Mouse (Mus musculus) intestine, embryonic 16.5 days (tissue): ENCODE results near the gene Pxn. TPM values are rescaled to one million over a fixed set of nuclear protein-coding genes. Genes with fewer than 3 reads are reported as not detected.

ENCODE experiments used
- ATAC-seq: fragments of 200-750 bp; cut with Nextera tagmentation; 2 replicates; pipeline ENCODE4 v1.8.0; 2017; ENCODE audit warnings: moderate TSS enrichment, moderate library complexity
- H3K27ac ChIP-seq: fragments of 300-500 bp; sonication (generic); 2 replicates; pipeline ENCODE4 v1.5.1; 2014; ENCODE audit warnings: mild to moderate bottlenecking, low read length
- H3K27me3 ChIP-seq: fragments of 300-500 bp; sonication (generic); replicated peaks from 2 replicates; pipeline ENCODE4 v1.6.1; 2014; ENCODE audit warnings: low read length, control low read depth, mixed read lengths; ENCODE audit not compliant: control insufficient read depth, insufficient read depth
- H3K36me3 ChIP-seq: fragments of 300-500 bp; sonication (generic); 2 replicates; pipeline ENCODE4 v1.6.1; 2014; ENCODE audit warnings: low read length, control low read depth; ENCODE audit not compliant: control insufficient read depth, insufficient read depth
- H3K4me1 ChIP-seq: fragments of 300-500 bp; sonication (generic); 2 replicates; pipeline ENCODE4 v1.6.1; 2014; ENCODE audit warnings: low read length, control low read depth, mixed read lengths; ENCODE audit not compliant: control insufficient read depth, insufficient read depth
- H3K4me2 ChIP-seq: fragments of 300-500 bp; sonication (generic); 2 replicates; pipeline ENCODE4 v1.6.1; 2014; ENCODE audit warnings: low read depth, low read length, control low read depth
- H3K4me3 ChIP-seq: fragments of 300-500 bp; sonication (generic); 2 replicates; pipeline ENCODE4 v1.5.1; 2014; ENCODE audit warnings: mild to moderate bottlenecking, low read length
- H3K9ac ChIP-seq: fragments of 300-500 bp; sonication (generic); 2 replicates; pipeline ENCODE4 v1.6.1; 2014; ENCODE audit warnings: low read depth, low read length
- H3K9me3 ChIP-seq: fragments of 300-500 bp; sonication (generic); 2 replicates; pipeline ENCODE4 v1.6.1; 2016; ENCODE audit warnings: low read length, control low read depth; ENCODE audit not compliant: control insufficient read depth
- WGBS: fragments of 180-500 bp; shearing (Covaris S2); extraction: QIAGEN DNeasy Blood & Tissue Kit; methylation state at CpG from one replicate; pipeline ENCODE4 v1.1.7; 2014; 5-methylcytosine and 5-hydroxymethylcytosine counted together
- polyA plus RNA-seq: library from polyadenylated mRNA; unstranded; fragments of >200 nt; fragmentation: Nextera tagmentation; extraction: Ambion mirVana; gene quantifications from 2 replicates; pipeline ENCODE4 v1.2.1, GENCODE M21; 2015

Pxn gene
- polyA plus RNA-seq, 1 experiment from 2014 or later: 71.9 TPM

DNA sequence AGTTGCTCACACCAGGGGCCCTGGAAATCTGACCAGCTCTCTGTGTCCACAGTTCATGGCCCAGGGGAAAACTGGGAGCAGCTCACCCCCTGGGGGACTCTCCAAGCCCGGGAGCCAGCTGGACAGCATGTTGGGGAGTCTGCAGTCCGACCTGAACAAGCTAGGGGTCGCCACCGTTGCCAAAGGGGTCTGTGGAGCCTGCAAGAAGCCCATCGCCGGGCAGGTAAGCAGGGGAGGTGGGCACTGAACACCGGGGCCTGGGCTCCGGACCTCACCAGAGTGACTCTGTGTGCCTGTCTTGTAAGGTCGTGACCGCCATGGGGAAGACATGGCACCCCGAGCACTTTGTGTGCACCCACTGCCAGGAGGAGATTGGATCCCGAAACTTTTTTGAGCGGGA, 45.3 kb downstream of the Pxn start:
- no peaks in the 10 kb centered on the region for H3K9me3 ChIP-seq
- no peak overlapping the region for H3K4me3 ChIP-seq
- peaks cover 3% of the 10 kb centered on the region; the same call in 1 of the 2 replicates for H3K4me1 ChIP-seq
- no peak overlapping the region for H3K9ac ChIP-seq
- no peaks in the 10 kb centered on the region for H3K27me3 ChIP-seq
- ATAC-seq: no peak
- no peak overlapping the region for H3K4me2 ChIP-seq
- peaks cover 41% of the 10 kb centered on the region for H3K36me3 ChIP-seq
- 83% methylated on average over 13 of the region's 13 CpGs for WGBS
- no peak overlapping the region for H3K27ac ChIP-seq

DNA sequence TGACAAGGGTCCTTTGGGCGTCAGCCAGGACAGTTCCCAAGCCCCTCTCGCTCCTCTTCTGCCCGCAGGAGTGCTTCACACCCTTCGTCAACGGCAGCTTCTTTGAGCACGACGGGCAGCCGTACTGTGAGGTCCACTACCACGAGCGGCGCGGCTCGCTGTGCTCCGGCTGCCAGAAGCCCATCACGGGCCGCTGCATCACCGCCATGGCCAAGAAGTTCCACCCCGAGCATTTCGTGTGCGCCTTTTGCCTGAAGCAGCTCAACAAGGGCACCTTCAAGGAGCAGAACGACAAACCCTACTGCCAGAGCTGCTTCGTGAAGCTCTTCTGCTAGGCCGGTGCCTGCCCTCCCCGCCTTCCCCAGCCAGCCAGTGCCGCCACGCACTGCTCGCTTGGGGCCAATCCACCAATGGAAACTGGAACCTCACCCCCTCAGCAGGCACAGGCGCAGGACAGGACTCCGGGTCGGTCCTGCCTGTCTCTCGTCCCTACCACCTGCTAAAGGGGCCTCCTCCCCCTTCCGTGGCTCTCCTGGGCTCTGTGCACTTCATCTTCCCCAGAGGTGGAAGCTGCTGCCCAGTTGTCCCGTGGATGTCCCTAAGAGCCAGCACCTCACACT, 47.4 kb downstream of the Pxn start:
- H3K4me1 ChIP-seq: peaks cover 3% of the 10 kb centered on the region; the same call in 1 of the 2 replicates
- H3K9ac ChIP-seq: no peak overlapping the region
- ATAC-seq: no peak
- H3K4me3 ChIP-seq: no peak overlapping the region
- H3K27me3 ChIP-seq: no peaks in the 10 kb centered on the region
- no peak overlapping the region for H3K4me2 ChIP-seq
- WGBS: 90% methylated on average over 33 of the region's 33 CpGs
- H3K9me3 ChIP-seq: no peaks in the 10 kb centered on the region
- H3K27ac ChIP-seq: no peak overlapping the region
- H3K36me3 ChIP-seq: peaks cover 28% of the 10 kb centered on the region

DNA sequence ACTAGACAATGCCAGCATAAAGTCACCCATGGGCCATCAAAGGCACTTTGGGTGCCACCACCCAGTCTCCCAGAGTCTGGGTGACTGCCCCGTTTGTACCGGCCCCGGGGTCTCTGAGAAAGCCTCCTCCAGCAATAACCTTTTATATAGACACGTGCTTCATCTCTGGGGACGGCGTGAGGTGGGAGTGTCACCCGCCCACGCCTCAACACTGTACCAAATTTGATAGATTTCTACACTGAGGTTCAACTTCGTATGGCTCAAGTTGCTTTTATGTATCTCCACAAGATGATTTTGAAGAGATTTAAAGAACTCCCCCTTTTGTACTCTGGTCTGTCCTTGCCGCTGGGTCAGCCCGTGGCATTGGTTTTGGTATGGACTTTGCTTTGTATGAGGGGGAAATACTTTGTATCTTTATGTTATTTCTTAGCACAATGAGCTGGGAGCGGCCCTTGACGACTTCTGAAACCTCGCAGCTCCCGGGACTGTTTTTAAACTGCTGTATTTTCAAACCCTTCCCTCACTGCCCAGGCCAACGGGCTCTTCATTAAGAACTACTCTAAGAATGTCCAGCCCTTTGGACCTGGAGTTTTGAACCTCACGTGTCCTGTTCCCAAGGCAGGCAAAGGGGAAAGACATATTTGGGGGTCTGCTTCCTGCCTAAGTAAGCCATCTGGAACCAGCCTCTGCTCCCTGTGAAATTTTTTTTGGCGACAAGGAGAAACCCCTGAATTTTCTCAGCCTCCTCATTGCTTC, 48.2 kb downstream of the Pxn start:
- ATAC-seq: no peak
- H3K27ac ChIP-seq: peak overlapping the region; percentile 61; the same call in 1 of the 2 replicates
- H3K27me3 ChIP-seq: no peaks in the 10 kb centered on the region
- H3K4me3 ChIP-seq: no peak overlapping the region
- no peak overlapping the region for H3K9ac ChIP-seq
- H3K4me2 ChIP-seq: no peak overlapping the region
- no peaks in the 10 kb centered on the region for H3K9me3 ChIP-seq
- peaks cover 3% of the 10 kb centered on the region; the same call in 1 of the 2 replicates for H3K4me1 ChIP-seq
- peaks cover 25% of the 10 kb centered on the region for H3K36me3 ChIP-seq
- WGBS: 86% methylated on average over 18 of the region's 18 CpGs

DNA sequence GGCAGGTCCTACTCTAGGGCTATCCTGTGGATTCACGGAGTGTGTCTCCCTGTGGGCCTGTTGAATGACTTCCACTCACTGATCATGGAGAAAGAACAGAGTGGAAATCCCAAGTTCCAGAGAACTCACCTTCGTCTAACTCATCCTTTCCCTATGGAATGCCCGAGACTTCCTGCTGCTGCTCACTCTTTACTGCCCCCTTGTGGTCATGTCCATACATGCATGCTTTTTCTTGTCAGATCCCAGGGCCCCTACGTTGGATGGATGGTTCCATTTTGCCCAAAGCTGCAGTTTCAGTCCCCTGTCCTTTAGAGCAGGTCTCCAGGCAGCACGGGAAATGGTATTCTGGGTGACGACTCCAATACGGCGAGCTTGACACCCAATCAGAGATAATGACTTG, 49.7 kb downstream of the Pxn start:
- 11% methylated on average over 8 of the region's 8 CpGs for WGBS
- Histone ChIP-seq H3K4me2 (no peak overlapping the region), H3K27ac (peak overlapping the region; percentile 61), H3K27me3 (no peaks in the 10 kb centered on the region), H3K9me3 (no peaks in the 10 kb centered on the region), H3K36me3 (peaks cover 18% of the 10 kb centered on the region), H3K9ac (no peak overlapping the region), H3K4me3 (no peak overlapping the region), H3K4me1 (peaks cover 14% of the 10 kb centered on the region)
- no peak for ATAC-seq

DNA sequence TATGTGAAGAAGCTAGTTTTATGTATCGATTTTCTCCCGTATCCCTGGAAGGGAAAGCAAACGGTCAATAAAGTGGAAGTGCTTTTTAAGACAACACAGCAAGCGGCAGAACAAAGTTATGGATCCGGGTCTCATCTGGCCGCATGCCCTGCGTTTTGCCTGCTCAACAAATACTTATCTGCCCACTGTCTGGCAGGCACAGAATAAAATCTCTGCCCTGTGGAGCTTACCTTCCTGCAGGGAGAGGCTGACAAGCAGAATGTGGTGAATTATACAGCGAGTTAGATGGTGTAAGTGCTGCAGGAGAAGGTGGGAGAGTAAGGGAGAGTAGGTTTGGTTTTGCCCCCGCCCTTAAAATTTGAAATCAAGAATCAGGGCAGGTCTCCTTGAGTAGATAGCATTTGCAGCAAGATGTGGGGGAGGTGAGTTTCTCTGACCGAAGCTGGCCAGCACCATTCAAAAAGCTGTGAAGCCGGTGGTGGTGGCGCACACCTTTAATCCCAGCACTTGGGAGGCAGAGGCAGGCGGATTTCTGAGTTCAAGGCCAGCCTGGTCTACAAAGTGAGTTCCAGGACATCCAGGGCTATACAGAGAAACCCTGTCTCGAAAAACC, 51.8 kb downstream of the Pxn start:
- no peaks in the 10 kb centered on the region for H3K27me3 ChIP-seq
- H3K4me3 ChIP-seq: no peak overlapping the region
- peaks cover 14% of the 10 kb centered on the region for H3K4me1 ChIP-seq
- no peak for ATAC-seq
- no peak overlapping the region for H3K27ac ChIP-seq
- WGBS: 87% methylated on average over 14 of the region's 14 CpGs
- no peaks in the 10 kb centered on the region for H3K9me3 ChIP-seq
- H3K4me2 ChIP-seq: no peak overlapping the region
- H3K36me3 ChIP-seq: peaks cover 10% of the 10 kb centered on the region
- no peak overlapping the region for H3K9ac ChIP-seq

DNA sequence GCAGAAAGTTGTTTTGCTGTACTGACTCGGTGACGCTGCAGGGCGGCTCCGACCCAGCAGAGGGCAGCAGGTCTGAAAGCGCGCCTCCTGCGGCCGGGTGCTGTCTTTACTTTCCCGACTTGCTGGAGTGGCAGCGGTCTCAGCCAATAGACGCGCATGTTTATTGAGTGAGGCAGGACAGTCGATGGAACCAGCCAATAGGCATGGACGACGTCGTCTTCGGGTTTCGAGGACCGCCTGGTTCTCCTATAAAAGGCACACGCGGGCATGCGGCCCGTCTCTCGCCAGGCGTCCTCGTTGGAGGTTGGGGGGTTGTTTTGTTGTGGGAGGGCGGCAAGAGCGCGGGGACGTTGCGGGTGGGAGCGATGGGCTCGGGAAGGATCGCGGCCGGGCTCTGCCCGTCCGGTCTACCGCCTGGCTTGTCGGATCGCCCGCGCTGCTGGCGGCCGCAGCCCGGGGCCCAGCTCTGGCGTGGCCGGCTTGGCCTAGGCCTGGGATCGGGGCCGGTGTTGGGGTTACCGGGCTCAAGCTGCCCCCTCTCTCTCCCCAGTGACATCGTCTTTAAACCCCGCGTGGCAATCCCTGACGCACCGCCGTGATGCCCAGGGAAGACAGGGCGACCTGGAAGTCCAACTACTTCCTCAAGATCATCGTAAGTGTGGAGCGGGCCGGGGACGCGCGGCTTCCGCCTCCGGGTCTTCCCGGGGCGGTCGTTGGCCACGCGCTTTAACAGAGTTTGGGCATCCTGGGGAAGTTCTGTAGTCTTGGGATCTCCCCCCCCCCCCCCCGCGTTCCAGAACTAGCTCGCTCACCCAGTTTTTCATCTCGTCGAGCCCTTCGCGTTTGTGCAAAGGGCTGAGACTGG, 53.0 kb downstream of the Pxn start, which contains the start of gene Rplp0:
Gene Rplp0 (plus strand): TSS at position 231 of the 865 bp plus-strand sequence.
- ATAC-seq: peak; percentile 97
- no peaks in the 10 kb centered on the region for H3K27me3 ChIP-seq
- WGBS: under 1% methylated on average over 77 of the region's 78 CpGs
- peak within 1 kb of the TSS; percentile 93 for H3K9ac ChIP-seq
- peak within 1 kb of the TSS; percentile 85 for H3K4me2 ChIP-seq
- H3K9me3 ChIP-seq: no peaks in the 10 kb centered on the region
- H3K4me1 ChIP-seq: peaks cover 14% of the 10 kb centered on the region
- peaks cover 8% of the 10 kb centered on the region; the same call in 1 of the 2 replicates for H3K36me3 ChIP-seq
- peak within 1 kb of the TSS; percentile 65 for H3K27ac ChIP-seq
- peak within 1 kb of the TSS; percentile 70 for H3K4me3 ChIP-seq

DNA sequence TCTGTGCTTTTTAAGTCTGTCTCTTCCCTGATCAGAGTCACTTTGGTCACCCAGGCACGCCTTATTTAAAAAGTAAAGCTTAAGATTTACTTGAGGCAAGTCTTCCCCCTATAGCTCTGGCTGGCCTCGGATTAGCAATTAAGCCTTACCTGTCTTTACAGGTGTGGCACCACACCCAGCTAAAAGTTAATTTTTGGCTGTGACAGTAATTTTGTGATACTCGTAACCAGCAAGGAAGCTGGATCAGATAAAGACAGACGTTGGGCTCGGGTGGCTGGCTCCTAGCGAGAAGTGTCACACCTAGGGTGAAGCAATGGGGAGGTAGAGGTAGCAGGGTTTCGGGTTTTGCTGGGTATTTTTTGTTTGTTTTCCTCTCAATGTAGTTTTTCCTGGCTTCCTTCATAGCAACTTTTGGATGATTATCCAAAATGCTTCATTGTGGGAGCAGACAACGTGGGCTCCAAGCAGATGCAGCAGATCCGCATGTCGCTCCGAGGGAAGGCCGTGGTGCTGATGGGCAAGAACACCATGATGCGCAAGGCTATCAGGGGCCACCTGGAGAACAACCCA, 53.9 kb downstream of the Pxn start:
- Histone ChIP-seq H3K4me1 (peaks cover 17% of the 10 kb centered on the region), H3K27me3 (no peaks in the 10 kb centered on the region), H3K4me2 (peak overlapping the region; percentile 85), H3K9me3 (no peaks in the 10 kb centered on the region), H3K36me3 (peaks cover 8% of the 10 kb centered on the region; the same call in 1 of the 2 replicates), H3K4me3 (peak overlapping the region; percentile 70), H3K27ac (no peak overlapping the region; the same call in 1 of the 2 replicates), H3K9ac (peak overlapping the region; percentile 93)
- no peak for ATAC-seq
- WGBS: 31% methylated on average over 13 of the region's 13 CpGs

DNA sequence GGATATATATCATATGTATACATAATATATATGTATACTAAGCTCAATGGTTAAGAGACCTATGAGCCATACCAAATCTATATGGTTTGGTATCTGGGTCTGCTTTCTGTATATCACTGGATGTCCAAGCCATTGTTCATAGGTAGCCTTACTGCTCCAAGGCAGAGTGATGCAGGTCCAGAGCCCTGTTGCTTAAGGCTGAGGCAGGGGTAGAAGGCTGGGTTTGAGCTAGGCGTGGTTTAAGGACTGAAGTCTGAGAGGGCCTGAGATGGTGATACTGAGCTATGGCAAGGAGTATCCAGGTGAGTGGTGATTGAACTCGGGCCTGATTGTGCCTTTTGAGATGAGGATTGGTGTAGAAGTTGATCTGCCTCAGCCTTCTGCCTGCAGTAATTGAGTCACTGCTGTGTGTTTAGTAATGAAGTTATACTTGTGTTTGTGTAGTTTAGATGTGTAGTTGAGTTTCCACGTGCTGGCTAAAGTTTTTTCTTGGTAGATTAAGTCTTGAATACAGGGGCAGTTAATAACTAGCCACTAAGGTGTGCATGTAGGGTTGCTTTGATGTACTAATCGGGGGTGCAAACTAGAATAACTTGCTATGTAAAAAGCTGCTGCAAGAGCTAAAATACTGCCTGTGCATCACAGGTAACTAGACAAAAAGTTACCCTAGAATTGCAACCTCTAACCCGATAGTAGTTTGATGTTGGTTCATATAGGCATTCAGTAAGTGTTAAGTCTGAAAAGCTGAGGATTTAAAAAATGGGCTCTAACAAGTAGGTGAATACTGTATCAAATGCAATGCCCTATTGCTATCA, 57.5 kb downstream of the Pxn start:
- 39% methylated on average over 5 of the region's 5 CpGs for WGBS
- no peak for ATAC-seq
- Histone ChIP-seq H3K27ac (no peak overlapping the region), H3K9ac (no peak overlapping the region), H3K36me3 (peaks cover 8% of the 10 kb centered on the region; the same call in 1 of the 2 replicates), H3K27me3 (no peaks in the 10 kb centered on the region), H3K4me1 (peaks cover 22% of the 10 kb centered on the region), H3K4me2 (no peak overlapping the region), H3K4me3 (no peak overlapping the region), H3K9me3 (no peaks in the 10 kb centered on the region)
